Mouse (Mus musculus): ENCODE data around the gene Tax1bp3.

GRCm38 (mm10) chr11:73146026-73146974 is 30.6 kb upstream of the Tax1bp3 start:
- TF ChIP-seq POLR2A (IDR thresholded peaks at IDR 0.05; ENCODE audit: low read depth, low read length), result no peak
- TF ChIP-seq CTCF (IDR thresholded peaks at IDR 0.05; ENCODE audit: extremely low read depth, insufficient read length, insufficient replicate concordance, low read depth, low read length), result no peak
